Mouse (Mus musculus): ENCODE measurements around the gene Prorsd1. TPM values are rescaled to one million over a fixed set of nuclear protein-coding genes. Genes with fewer than 3 reads are reported as not detected.

Gene Prorsd1
- polyA plus RNA-seq, 1 experiment from 2014 or later = 28.8 TPM

GRCm38 (mm10) chr11:29503948-29504893 lies 10.6 kb downstream of the Prorsd1 start:
- peaks cover 17% of the 10 kb centered on the region; the same call in 1 of the 2 replicates for H3K36me3 ChIP-seq (ENCODE audit: insufficient read depth, low read length)
- H3K9me3 ChIP-seq (ENCODE audit: low read length) = no peaks in the 10 kb centered on the region
- no peak overlapping the region for H3K4me3 ChIP-seq (ENCODE audit: low read length)
- H3K27me3 ChIP-seq (ENCODE audit: insufficient read depth, low read length) = no peaks in the 10 kb centered on the region
- no peak overlapping the region for H3K4me2 ChIP-seq (replicated peaks; ENCODE audit: low read depth, low read length)
- 93% methylated on average over 10 of the region's 10 CpGs for WGBS
- no peak overlapping the region for H3K9ac ChIP-seq (replicated peaks; ENCODE audit: low read length)
- H3K4me1 ChIP-seq (ENCODE audit: insufficient read depth, low read length) = no peaks in the 10 kb centered on the region
- no peak overlapping the region for H3K27ac ChIP-seq (ENCODE audit: low read length)
- no peak for ATAC-seq (ENCODE audit: low FRiP score, low TSS enrichment)

GRCm38 (mm10) chr11:29496962-29497361 lies 17.9 kb downstream of the Prorsd1 start:
- 75% methylated on average over 3 of the region's 3 CpGs for WGBS
- Histone ChIP-seq H3K27ac (ENCODE audit: low read length) (no peak overlapping the region), H3K9me3 (ENCODE audit: low read length) (no peaks in the 10 kb centered on the region), H3K27me3 (ENCODE audit: insufficient read depth, low read length) (no peaks in the 10 kb centered on the region), H3K36me3 (ENCODE audit: insufficient read depth, low read length) (peaks cover 13% of the 10 kb centered on the region; the same call in 1 of the 2 replicates), H3K4me2 (replicated peaks; ENCODE audit: low read depth, low read length) (no peak overlapping the region), H3K4me1 (ENCODE audit: insufficient read depth, low read length) (no peaks in the 10 kb centered on the region), H3K4me3 (ENCODE audit: low read length) (no peak overlapping the region), H3K9ac (replicated peaks; ENCODE audit: low read length) (no peak overlapping the region)
- ATAC-seq (ENCODE audit: low FRiP score, low TSS enrichment) = no peak

DNA sequence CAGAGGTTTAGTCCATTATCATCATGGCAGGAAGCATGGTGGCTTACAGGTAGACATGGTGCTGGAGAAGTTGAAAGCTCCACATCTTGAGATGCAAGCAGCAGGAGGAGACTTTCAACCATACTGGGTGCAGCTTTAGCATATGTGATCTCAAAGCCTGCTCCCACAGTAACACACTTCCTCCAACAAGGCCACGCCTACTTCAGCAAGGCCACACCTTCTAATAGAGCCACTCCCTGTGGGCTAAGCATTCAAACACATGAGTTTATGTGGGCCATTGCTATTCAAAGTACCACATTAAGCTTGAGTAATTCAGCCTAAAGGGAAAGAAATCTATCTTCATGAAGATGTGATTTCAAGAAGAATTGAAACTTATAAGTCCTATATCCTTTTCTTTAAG lies 21.7 kb downstream of the Prorsd1 start:
- H3K4me3 ChIP-seq (ENCODE audit: low read length) = no peak overlapping the region
- H3K36me3 ChIP-seq (ENCODE audit: insufficient read depth, low read length) = peaks cover 14% of the 10 kb centered on the region; the same call in 1 of the 2 replicates
- WGBS = 97% methylated on average over 1 of the region's 1 CpGs
- H3K4me1 ChIP-seq (ENCODE audit: insufficient read depth, low read length) = no peaks in the 10 kb centered on the region
- H3K27me3 ChIP-seq (ENCODE audit: insufficient read depth, low read length) = no peaks in the 10 kb centered on the region
- no peak for ATAC-seq (ENCODE audit: low FRiP score, low TSS enrichment)
- no peak overlapping the region for H3K9ac ChIP-seq (replicated peaks; ENCODE audit: low read length)
- H3K9me3 ChIP-seq (ENCODE audit: low read length) = no peaks in the 10 kb centered on the region
- H3K4me2 ChIP-seq (replicated peaks; ENCODE audit: low read depth, low read length) = no peak overlapping the region
- no peak overlapping the region for H3K27ac ChIP-seq (ENCODE audit: low read length)

GRCm38 (mm10) chr11:29474676-29475075 lies 40.2 kb downstream of the Prorsd1 start:
- Histone ChIP-seq H3K27ac (ENCODE audit: low read length) (no peak overlapping the region), H3K27me3 (ENCODE audit: insufficient read depth, low read length) (no peaks in the 10 kb centered on the region), H3K36me3 (ENCODE audit: insufficient read depth, low read length) (peaks cover 6% of the 10 kb centered on the region), H3K9me3 (ENCODE audit: low read length) (no peaks in the 10 kb centered on the region), H3K9ac (replicated peaks; ENCODE audit: low read length) (no peak overlapping the region), H3K4me1 (ENCODE audit: insufficient read depth, low read length) (no peaks in the 10 kb centered on the region), H3K4me3 (ENCODE audit: low read length) (no peak overlapping the region), H3K4me2 (replicated peaks; ENCODE audit: low read depth, low read length) (no peak overlapping the region)
- no peak for ATAC-seq (ENCODE audit: low FRiP score, low TSS enrichment)

Other genes starting within 250 kb of the Prorsd1 start
- 21.4 and 25.7 TPM in 2 replicates for gene Ccdc88a, start 141.4 kb downstream of the Prorsd1 start, polyA plus RNA-seq (2015; fragmentation: Nextera tagmentation; extraction: Ambion mirVana)
- 49.8 and 54.4 TPM in 2 replicates for gene Mtif2, start 11.4 kb upstream of the Prorsd1 start, polyA plus RNA-seq (2015; fragmentation: Nextera tagmentation; extraction: Ambion mirVana)
- 0.15 and 0.21 TPM in 2 replicates for gene Clhc1, start 32.9 kb upstream of the Prorsd1 start, polyA plus RNA-seq (2015; fragmentation: Nextera tagmentation; extraction: Ambion mirVana)
- gene Rps27a, start 33.1 kb upstream of the Prorsd1 start, polyA plus RNA-seq (2015; fragmentation: Nextera tagmentation; extraction: Ambion mirVana) = 908 and 951 TPM in 2 replicates
- 42.8 and 44.0 TPM in 2 replicates for gene Rtn4, start 177.9 kb upstream of the Prorsd1 start, polyA plus RNA-seq (2015; fragmentation: Nextera tagmentation; extraction: Ambion mirVana)

Measured in kidney, embryonic 16.5 days (tissue).